Mouse (Mus musculus): ENCODE data around the gene Zfp36l1.

DNA sequence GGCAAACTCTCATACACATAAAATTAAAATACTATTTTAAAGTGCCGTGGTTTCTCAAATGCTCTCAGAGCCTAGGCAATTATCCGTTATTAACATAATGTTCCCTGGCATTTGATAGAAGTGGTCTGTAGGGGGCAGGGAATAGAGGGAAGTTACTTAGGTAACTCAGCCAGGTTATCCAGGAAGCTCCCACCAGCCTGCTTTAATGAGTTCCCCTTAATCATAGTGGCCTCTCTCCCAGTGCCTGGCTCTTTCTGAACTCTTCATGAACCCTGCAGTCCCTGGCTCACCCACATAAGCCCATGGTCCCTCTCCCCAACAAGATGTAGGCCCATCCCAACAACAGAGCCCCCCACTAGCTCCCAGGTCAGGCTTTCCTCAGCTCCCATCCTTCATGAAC is 31.4 kb downstream of the Zfp36l1 start:
- no peak for TF ChIP-seq CTCF (IDR thresholded peaks at IDR 0.05; ENCODE audit: extremely low read depth, insufficient read depth, low read length)
- no peak for TF ChIP-seq POLR2A (IDR thresholded peaks at IDR 0.05; ENCODE audit: extremely low read depth, insufficient read depth, low read length)

All from cortical plate, adult 2 months (tissue).